Mouse (Mus musculus): ENCODE results near the gene Dmd.

GRCm38 (mm10) chrX:83116171-83116876 is 167.7 kb downstream of the Dmd start:
- TF ChIP-seq CTCF (IDR thresholded peaks at IDR 0.05; ENCODE audit: extremely low read depth, insufficient read depth, low read length) (no peak), POLR2A (IDR thresholded peaks at IDR 0.05; ENCODE audit: extremely low read depth, insufficient read depth, low read length) (no peak)

Measured in cortical plate, adult 2 months (tissue).